Mouse (Mus musculus) hindbrain, embryonic 13.5 days (tissue): ENCODE measurements around the gene Slc38a2. TPM values are rescaled to one million over a fixed set of nuclear protein-coding genes. Genes with fewer than 3 reads are reported as not detected.

ENCODE experiments used
- ATAC-seq: fragments of 200-750 bp; cut with Nextera tagmentation; 2 replicates; pipeline ENCODE4 v1.8.0; 2017; ENCODE audit warnings: moderate TSS enrichment; ENCODE audit not compliant: low FRiP score
- H3K27ac ChIP-seq: fragments of 300-500 bp; sonication (generic); 2 replicates; pipeline ENCODE4 v1.5.1; 2015; ENCODE audit warnings: inconsistent platforms, mild to moderate bottlenecking, moderate library complexity
- H3K27me3 ChIP-seq: fragments of 300-500 bp; sonication (generic); 2 replicates; pipeline ENCODE4 v1.6.1; 2015; ENCODE audit warnings: mild to moderate bottlenecking, inconsistent platforms
- H3K36me3 ChIP-seq: fragments of 300-500 bp; sonication (generic); 2 replicates; pipeline ENCODE4 v1.6.1; 2015; ENCODE audit warnings: mild to moderate bottlenecking, inconsistent platforms
- H3K4me1 ChIP-seq: fragments of 300-500 bp; sonication (generic); replicated peaks from 2 replicates; pipeline ENCODE4 v1.6.1; 2015; ENCODE audit warnings: inconsistent platforms
- H3K4me2 ChIP-seq: fragments of 300-500 bp; sonication (generic); 2 replicates; pipeline ENCODE4 v1.6.1; 2015; ENCODE audit warnings: inconsistent platforms, mild to moderate bottlenecking, moderate library complexity
- H3K4me3 ChIP-seq: fragments of 300-500 bp; sonication (generic); 2 replicates; pipeline ENCODE4 v1.5.1; 2015; ENCODE audit warnings: mild to moderate bottlenecking, inconsistent platforms
- H3K9ac ChIP-seq: fragments of 300-500 bp; sonication (generic); 2 replicates; pipeline ENCODE4 v1.6.1; 2015; ENCODE audit warnings: mild to moderate bottlenecking, inconsistent platforms
- H3K9me3 ChIP-seq: fragments of 300-500 bp; sonication (generic); 2 replicates; pipeline ENCODE4 v1.6.1; 2016; ENCODE audit warnings: inconsistent platforms
- WGBS: fragments of 180-500 bp; shearing (Covaris S2); methylation state at CpG from one replicate; pipeline ENCODE4 v1.1.7; 2015; 5-methylcytosine and 5-hydroxymethylcytosine counted together
- polyA plus RNA-seq: library from polyadenylated mRNA; unstranded; fragments of >200 nt; fragmentation: Nextera tagmentation; extraction: Ambion mirVana; gene quantifications from 2 replicates; pipeline ENCODE4 v1.2.1, GENCODE M21; 2015

The Slc38a2 gene
- polyA plus RNA-seq, 1 experiment from 2014 or later, result 133 TPM

DNA sequence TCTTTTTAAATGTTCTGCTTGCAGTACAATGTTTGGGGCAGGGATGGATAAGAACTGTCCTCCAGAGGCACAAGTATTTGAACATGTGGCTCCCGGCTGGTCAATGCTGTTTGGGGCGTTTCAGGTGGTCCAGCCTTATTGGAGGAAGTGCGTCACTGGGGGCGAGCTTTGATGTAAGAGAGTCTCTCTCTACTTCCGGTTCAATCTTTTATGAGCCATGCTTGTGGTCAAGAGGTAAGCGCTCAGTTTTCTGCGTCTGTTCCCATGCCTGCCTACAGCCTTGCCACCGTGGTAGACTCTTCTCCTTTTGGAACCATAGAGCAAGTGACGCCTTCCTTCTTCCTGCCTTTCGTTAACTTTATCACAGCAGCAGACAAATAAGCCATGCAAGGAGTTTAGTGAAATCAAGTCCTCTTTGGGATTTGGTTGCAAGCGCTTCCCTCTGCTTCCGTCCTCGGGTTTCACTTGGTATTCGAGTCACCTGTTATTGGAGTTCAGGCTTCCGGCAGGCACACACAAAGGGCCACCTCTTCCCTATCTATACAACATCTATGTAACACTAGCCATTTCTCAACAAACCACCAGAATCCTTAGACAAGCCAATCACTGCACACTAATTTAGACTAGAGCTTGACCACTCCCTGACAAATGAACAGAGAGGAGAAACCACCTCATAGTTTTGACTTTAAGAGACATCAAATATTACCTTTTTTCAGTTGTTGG is 37.3 kb upstream of the Slc38a2 start:
- Histone ChIP-seq H3K4me1 (no peaks in the 10 kb centered on the region), H3K9me3 (no peaks in the 10 kb centered on the region), H3K27ac (no peak overlapping the region), H3K4me3 (no peak overlapping the region), H3K9ac (no peak overlapping the region), H3K27me3 (no peaks in the 10 kb centered on the region), H3K36me3 (no peaks in the 10 kb centered on the region), H3K4me2 (no peak overlapping the region)
- ATAC-seq, result no peak
- WGBS, result 89% methylated on average over 15 of the region's 15 CpGs

DNA sequence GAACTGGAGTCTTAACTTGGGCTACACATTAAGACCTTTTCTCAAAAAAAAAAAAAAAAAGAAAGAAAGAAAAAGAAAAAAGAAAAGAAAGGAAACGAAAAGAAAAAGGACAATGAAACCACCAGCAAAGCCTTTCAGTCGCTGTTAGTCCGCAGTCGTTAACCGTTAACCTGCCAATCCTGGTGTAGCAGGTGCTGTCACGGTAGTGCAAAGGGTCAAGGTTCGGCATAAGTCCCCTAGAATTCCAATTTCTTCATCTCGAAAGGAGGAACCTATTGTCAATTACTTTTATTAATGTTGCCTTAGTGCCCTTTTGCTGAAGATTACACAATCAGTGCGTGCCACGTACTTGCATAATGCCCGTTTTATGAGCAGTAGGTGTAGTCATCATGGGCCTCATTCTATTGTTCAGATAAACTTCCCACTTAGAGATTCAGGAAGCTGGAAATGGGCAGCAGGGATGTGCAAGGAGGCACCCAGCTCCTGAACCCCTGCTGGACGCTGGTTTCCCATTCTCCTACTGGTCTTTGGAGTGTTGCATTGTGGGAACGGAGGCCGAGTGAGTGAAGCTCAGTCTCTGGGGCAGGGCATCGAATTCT is 36.1 kb upstream of the Slc38a2 start:
- Histone ChIP-seq H3K27ac (no peak overlapping the region), H3K4me2 (no peak overlapping the region), H3K9ac (no peak overlapping the region), H3K27me3 (no peaks in the 10 kb centered on the region), H3K4me3 (no peak overlapping the region), H3K36me3 (no peaks in the 10 kb centered on the region), H3K9me3 (no peaks in the 10 kb centered on the region), H3K4me1 (no peaks in the 10 kb centered on the region)
- no peak for ATAC-seq
- WGBS, result 81% methylated on average over 15 of the region's 15 CpGs

DNA sequence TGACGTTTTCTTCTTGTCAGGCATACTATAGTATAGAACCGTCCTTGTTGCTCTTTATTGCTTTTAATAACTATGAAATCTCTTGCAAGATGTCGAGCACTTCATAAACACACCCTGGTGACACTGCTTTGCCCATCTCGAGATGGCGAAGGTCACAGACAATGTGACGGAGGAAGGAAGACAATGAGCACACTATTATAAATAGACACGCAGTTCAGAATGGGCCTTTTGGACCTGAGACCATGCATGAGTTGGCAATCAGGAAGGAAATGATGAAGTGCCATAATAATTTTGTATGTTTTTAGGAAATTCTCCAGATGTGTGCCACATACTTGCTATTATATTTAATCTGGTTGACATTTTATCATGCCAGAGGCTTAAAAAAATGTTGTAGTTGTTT is 34.9 kb upstream of the Slc38a2 start:
- Histone ChIP-seq H3K9me3 (no peaks in the 10 kb centered on the region), H3K27me3 (no peaks in the 10 kb centered on the region), H3K27ac (no peak overlapping the region), H3K4me1 (no peaks in the 10 kb centered on the region), H3K9ac (no peak overlapping the region), H3K4me2 (no peak overlapping the region), H3K36me3 (no peaks in the 10 kb centered on the region), H3K4me3 (no peak overlapping the region)
- 69% methylated on average over 7 of the region's 7 CpGs for WGBS
- no peak for ATAC-seq

DNA sequence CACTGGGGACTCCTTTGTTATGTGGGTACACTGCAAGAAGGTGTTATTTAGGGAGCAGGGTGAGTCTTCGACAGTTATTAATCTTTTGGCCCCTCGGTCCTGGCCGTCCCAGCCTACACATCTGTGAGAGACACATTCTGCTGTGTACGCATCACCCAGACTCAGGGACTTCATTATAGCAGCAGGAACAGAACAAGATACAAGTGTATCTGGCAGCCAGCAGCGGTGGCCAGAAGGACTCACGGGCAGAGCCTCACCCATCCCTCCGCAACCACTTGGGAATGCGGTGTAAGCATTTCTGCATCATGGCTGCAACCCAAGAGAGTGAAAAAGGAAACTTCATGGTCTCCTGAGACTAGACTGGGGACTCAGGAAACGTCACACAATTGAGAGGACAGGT is 30.9 kb upstream of the Slc38a2 start:
- ATAC-seq, result no peak
- WGBS, result 85% methylated on average over 9 of the region's 9 CpGs
- no peak overlapping the region for H3K27ac ChIP-seq

DNA sequence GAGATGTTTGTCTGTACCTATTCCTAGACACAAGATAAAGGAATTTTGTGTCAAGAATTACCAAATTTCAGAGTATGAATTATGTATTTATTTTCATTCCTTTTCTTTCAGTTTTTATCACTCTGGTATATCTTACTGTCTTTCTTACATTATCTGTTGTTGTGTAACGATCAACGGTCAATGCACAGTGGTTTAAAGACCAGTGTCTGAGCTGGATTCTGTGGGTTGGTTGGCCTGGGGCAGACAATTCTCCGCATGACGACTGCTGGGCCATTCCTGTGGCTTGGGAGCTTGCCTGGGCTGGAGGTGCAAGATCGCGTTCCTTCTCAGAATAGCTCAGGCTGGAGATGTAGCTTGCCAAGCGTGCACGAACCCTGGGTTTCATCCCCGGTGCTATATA is 30.3 kb upstream of the Slc38a2 start:
- WGBS, result 92% methylated on average over 9 of the region's 9 CpGs
- Histone ChIP-seq H3K36me3 (no peaks in the 10 kb centered on the region), H3K4me3 (no peak overlapping the region), H3K9ac (no peak overlapping the region), H3K4me1 (no peaks in the 10 kb centered on the region), H3K27ac (no peak overlapping the region), H3K4me2 (no peak overlapping the region), H3K27me3 (no peaks in the 10 kb centered on the region), H3K9me3 (no peaks in the 10 kb centered on the region)
- ATAC-seq, result no peak

More for the DNA sequence above, 30.9 kb upstream of the Slc38a2 start:
- Histone ChIP-seq H3K36me3 (no peaks in the 10 kb centered on the region), H3K9ac (no peak overlapping the region), H3K4me2 (no peak overlapping the region), H3K4me3 (no peak overlapping the region), H3K9me3 (no peaks in the 10 kb centered on the region), H3K4me1 (no peaks in the 10 kb centered on the region), H3K27me3 (no peaks in the 10 kb centered on the region)

DNA sequence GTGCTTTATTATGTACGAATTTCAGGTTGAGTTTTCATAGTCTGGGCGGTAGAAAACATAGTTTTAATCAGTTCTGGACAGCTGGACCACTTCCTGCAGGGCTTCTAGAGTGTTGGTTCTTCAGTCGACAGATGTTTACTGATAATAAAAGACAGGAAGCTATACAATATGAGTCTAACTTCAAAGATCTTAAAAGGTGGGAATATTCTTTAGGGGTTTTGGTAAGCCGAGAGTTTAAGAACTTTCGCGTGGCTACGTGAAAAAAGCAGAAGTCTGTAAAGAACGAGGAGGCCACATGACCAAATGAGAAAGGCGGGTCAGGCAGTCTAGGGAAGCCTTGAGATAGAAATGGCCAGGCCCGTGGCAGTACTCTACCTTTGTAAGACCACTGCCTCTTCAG is 29.5 kb upstream of the Slc38a2 start:
- H3K9me3 ChIP-seq, result no peaks in the 10 kb centered on the region
- H3K4me3 ChIP-seq, result no peak overlapping the region
- H3K9ac ChIP-seq, result no peak overlapping the region
- H3K27me3 ChIP-seq, result no peaks in the 10 kb centered on the region
- ATAC-seq, result no peak
- no peaks in the 10 kb centered on the region for H3K4me1 ChIP-seq
- no peak overlapping the region for H3K27ac ChIP-seq
- no peak overlapping the region for H3K4me2 ChIP-seq
- 84% methylated on average over 10 of the region's 10 CpGs for WGBS
- no peaks in the 10 kb centered on the region for H3K36me3 ChIP-seq

DNA sequence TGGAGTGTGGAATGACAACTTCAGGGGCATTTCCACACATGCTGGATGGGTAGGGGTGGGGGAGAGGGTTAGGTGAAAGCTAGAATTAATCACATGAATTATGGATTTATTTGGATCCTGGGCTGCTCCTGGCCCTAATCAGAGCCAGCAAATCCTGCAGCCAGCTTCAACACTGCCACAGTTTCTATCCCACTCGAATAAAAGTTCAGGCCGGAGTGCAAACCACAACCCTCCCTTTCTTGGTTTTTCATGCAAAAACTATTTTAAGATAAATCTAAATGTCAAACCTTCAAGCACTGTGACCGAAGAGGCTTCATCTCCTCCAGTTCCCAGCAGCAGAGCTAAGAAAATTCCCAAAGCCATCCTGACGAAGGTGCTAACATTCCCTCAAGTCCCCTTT is 28.8 kb upstream of the Slc38a2 start:
- Histone ChIP-seq H3K27ac (no peak overlapping the region), H3K4me3 (no peak overlapping the region), H3K36me3 (no peaks in the 10 kb centered on the region), H3K27me3 (no peaks in the 10 kb centered on the region), H3K9me3 (no peaks in the 10 kb centered on the region), H3K4me2 (no peak overlapping the region), H3K4me1 (no peaks in the 10 kb centered on the region), H3K9ac (no peak overlapping the region)
- WGBS, result 83% methylated on average over 4 of the region's 4 CpGs
- ATAC-seq, result no peak

DNA sequence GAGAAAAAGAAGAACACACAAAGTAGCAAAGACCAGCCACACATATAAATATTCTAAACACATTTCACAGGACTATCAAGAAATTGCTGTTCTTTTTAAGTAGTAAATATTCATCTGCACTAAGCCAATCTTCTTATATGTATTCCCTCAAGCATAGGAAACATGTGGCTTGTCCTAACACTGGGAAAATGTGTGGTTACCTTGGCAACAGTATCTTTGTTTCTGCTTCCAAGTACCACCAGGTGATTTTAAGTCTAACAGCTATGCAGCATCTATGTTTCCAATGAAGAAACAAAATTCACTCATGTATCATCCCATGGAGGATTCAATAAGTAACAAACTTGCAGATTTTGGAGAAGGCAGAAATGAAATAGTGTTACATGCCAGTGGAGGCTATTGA is 25.0 kb upstream of the Slc38a2 start:
- Histone ChIP-seq H3K27ac (no peak overlapping the region), H3K9ac (no peak overlapping the region), H3K4me1 (no peaks in the 10 kb centered on the region), H3K36me3 (no peaks in the 10 kb centered on the region), H3K9me3 (0 out of 2 replicates have a peak, but pooled peaks cover 3% of the 10 kb centered on the region), H3K27me3 (no peaks in the 10 kb centered on the region), H3K4me2 (no peak overlapping the region), H3K4me3 (no peak overlapping the region)
- no peak for ATAC-seq

DNA sequence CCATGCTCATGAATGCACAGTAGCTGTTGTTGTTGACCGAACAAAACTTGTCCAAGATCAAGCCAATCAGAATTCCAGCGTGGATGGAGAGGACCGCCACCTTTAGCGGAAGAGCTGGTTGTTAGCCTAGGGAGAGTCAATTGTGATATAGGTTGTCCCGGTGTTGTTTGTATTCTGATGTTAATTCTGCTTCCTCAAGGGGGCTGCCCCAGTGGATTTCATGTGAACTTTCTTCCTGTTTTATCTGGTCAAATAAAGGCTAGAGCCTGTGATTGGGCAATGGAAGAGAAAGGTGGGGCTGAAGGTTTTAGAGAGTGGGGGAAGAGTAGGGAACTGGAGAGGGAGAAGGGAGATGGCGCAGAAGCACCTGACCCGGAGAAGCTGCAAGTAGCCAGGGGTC is 22.7 kb upstream of the Slc38a2 start:
- H3K36me3 ChIP-seq, result no peaks in the 10 kb centered on the region
- no peaks in the 10 kb centered on the region for H3K4me1 ChIP-seq
- H3K9me3 ChIP-seq, result 0 out of 2 replicates have a peak, but pooled peaks cover 3% of the 10 kb centered on the region
- no peak for ATAC-seq
- H3K9ac ChIP-seq, result no peak overlapping the region
- H3K4me2 ChIP-seq, result no peak overlapping the region
- no peak overlapping the region for H3K27ac ChIP-seq
- H3K27me3 ChIP-seq, result no peaks in the 10 kb centered on the region
- WGBS, result 74% methylated on average over 7 of the region's 7 CpGs
- no peak overlapping the region for H3K4me3 ChIP-seq

DNA sequence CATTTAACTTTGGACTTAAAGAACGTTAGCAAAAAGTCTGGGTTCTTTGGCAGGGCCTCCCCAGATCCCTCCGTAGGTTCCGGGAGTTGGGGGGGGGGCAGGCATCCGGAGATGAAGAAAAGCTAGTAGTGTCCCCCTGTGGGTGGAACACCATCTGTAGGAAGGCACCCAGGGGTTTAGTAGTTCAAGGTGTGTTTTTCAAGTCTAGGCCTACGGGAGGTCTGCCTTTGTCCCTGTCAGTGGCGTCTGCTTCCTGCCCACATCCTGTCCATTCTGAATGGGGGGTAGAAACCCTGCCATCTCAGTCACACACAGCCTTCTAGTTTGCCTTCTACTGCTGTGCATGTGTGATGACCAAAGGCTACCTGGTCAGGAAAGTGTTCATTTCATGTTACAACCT is 20.6 kb upstream of the Slc38a2 start:
- H3K27ac ChIP-seq, result no peak overlapping the region
- no peak overlapping the region for H3K4me3 ChIP-seq
- H3K27me3 ChIP-seq, result no peaks in the 10 kb centered on the region
- no peaks in the 10 kb centered on the region for H3K4me1 ChIP-seq
- H3K9ac ChIP-seq, result no peak overlapping the region
- no peak for ATAC-seq
- no peak overlapping the region for H3K4me2 ChIP-seq
- 0 out of 2 replicates have a peak, but pooled peaks cover 3% of the 10 kb centered on the region for H3K9me3 ChIP-seq
- H3K36me3 ChIP-seq, result no peaks in the 10 kb centered on the region
- 87% methylated on average over 6 of the region's 6 CpGs for WGBS

DNA sequence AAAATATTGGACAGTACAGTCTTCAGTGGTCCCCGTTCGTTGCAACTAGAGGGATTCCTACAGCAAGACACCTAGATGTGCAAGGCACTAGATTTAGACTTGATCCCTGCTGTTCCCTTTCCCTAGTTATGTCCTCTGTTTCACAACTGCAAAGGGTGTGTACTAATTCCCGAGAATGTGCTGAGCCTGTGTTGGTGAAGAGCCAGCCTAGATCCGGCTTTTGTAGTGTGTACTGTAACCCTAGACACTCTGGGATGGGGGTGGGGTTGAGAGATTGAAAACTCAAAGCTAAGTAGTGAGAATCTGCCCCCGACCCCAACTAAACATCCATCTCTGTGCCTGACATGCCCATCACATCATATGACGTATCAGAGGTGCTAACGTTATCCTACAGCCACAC is 18.9 kb upstream of the Slc38a2 start:
- Histone ChIP-seq H3K4me2 (no peak overlapping the region), H3K4me3 (no peak overlapping the region), H3K36me3 (no peaks in the 10 kb centered on the region), H3K9me3 (0 out of 2 replicates have a peak, but pooled peaks cover 3% of the 10 kb centered on the region), H3K9ac (no peak overlapping the region), H3K27me3 (no peaks in the 10 kb centered on the region), H3K4me1 (no peaks in the 10 kb centered on the region), H3K27ac (no peak overlapping the region)
- no peak for ATAC-seq
- WGBS, result 85% methylated on average over 7 of the region's 7 CpGs

DNA sequence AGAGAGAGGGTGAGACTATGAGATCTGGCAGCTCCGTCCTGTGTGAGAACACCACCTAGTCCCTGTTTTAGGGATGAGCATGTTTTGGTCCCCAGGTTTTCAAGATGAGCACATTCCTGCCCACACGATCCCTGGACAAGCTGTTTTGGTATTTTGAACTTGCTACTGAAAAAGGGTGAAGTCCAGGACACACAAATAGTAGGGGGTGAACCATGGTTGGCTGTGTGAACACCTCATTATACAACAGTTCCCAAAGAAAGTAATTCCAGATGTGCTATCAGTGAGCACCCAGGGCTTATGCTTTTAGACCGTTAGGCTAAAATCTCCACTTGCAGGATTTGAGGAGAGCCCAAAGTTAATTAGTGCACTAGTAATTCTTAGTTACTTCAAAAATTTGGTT is 17.7 kb upstream of the Slc38a2 start:
- Histone ChIP-seq H3K27ac (no peak overlapping the region), H3K4me3 (no peak overlapping the region), H3K4me1 (no peaks in the 10 kb centered on the region), H3K36me3 (no peaks in the 10 kb centered on the region), H3K9ac (no peak overlapping the region), H3K9me3 (0 out of 2 replicates have a peak, but pooled peaks cover 3% of the 10 kb centered on the region), H3K27me3 (no peaks in the 10 kb centered on the region), H3K4me2 (no peak overlapping the region)
- no peak for ATAC-seq
- 86% methylated on average over 3 of the region's 3 CpGs for WGBS

DNA sequence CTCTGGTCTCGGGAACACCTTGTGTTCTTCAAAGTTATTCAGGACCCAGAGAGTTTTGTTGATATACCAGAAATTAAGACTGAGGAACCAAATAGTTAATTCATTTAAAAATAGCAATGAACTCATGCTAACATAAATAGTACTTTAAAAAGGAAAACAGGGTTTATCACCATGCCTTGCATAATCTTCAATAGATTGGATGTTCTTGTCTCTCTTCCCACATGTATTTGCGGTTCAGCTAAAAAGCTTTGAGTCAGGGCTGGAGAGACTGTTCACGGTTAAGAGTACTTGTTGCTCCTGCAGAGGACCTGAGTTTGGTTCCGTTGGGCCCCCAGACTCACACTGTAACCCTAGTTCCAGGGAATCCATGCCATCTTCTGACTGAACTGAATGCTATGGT is 16.8 kb upstream of the Slc38a2 start:
- H3K4me1 ChIP-seq, result no peaks in the 10 kb centered on the region
- no peak overlapping the region for H3K27ac ChIP-seq
- H3K36me3 ChIP-seq, result no peaks in the 10 kb centered on the region
- 92% methylated on average over 4 of the region's 4 CpGs for WGBS
- no peak overlapping the region for H3K4me3 ChIP-seq
- H3K9me3 ChIP-seq, result 0 out of 2 replicates have a peak, but pooled peaks cover under 1% of the 10 kb centered on the region
- no peaks in the 10 kb centered on the region for H3K27me3 ChIP-seq
- no peak overlapping the region for H3K4me2 ChIP-seq
- no peak for ATAC-seq
- no peak overlapping the region for H3K9ac ChIP-seq
